Comparison of ENCODE assay signal across 10 mouse cellular contexts in the genomic region with DNA sequence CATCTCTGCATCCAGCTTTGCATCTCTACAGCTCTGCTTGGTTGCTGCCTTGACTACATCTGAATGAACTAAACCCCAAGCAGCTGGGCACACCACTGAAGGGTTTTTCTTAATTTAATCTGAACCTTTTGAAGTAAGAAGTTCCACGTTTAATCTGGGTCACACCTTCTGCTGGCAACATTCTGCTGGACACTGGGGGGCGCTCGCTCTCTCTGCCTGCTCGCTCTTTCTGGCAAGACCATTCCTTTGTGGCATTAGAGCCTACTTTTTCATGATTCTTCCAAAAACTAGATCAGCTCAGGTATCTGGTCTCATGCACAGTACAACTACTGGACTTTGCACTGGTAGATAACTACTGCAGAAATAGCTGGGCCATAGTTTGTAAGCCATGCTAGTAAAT. TPM values are rescaled to one million over a fixed set of nuclear protein-coding genes. Genes with fewer than 3 reads are reported as not detected.
DNase-seq lines count a peak whose midpoint lies in the region; TF ChIP-seq lines count a peak whose summit lies in the region.
"Had no signal": no experiment of that assay in that cellular context is flagged by ENCODE, and none has a peak within 500 bp of the region (broad histone marks: within the 10 kb centered on the region; RNA-seq: fewer than 3 reads in every experiment).

No protein-coding gene starts in this region.

- no peak for TF ChIP-seq POLR2A in lung, adult 2 months (IDR thresholded peaks at IDR 0.05; ENCODE audit: borderline replicate concordance, extremely low read depth, low read depth, low read length)

- 28% methylated on average over 4 of the region's 4 CpGs for WGBS in lung, adult 2 months

- H3K4me3 ChIP-seq in lung, adult 2 months (replicated peaks; ENCODE audit: extremely low read depth, low read depth, low read length) = no peak overlapping the region
- H3K4me3 ChIP-seq: liver, embryonic 13.5 days had no signal

- no peak for TF ChIP-seq CTCF in lung, adult 2 months (IDR thresholded peaks at IDR 0.05; ENCODE audit: insufficient read depth, low read length)

- no peaks in the 10 kb centered on the region for H3K4me1 ChIP-seq in lung, adult 2 months (ENCODE audit: control insufficient read depth, insufficient read depth, low read length)
- H3K4me1 ChIP-seq: liver, embryonic 13.5 days had no signal

- peak; percentile 29 to 39 for DNase-seq in adrenal gland, adult 18-20 months (ENCODE audit: low spot score in 2 of 2)
- DNase-seq in adrenal gland, postnatal 4 days (ENCODE audit: low spot score in 2 of 2) = no peak
- peak; percentile 9 for DNase-seq in lung, adult 2 months
- DNase-seq in lung, adult 18-20 months = no peak
- DNase-seq in adrenal gland, postnatal 25 days = peak; percentile 51
- peak; percentile 38 to 59 for DNase-seq in frontal cortex, postnatal 36 days (ENCODE audit: low spot score in 2 of 2)
- peak; percentile 61 for DNase-seq in retina, embryonic 14.5 days (ENCODE audit: low spot score)
- no peak for DNase-seq in ovary, postnatal 14 days (ENCODE audit: low spot score)
- DNase-seq: liver, embryonic 13.5 days had no signal

RNA-seq across cellular contexts. Expression of gene Lonrf2, which starts 25.7 kb away (rescaled TPM):
- 1 to 10 TPM; 6.0 to 6.8 TPM for total RNA-seq in adrenal gland, adult 18-20 months (2021)
- 10 to 100 TPM in 1 of 2 experiments, 1 to 10 TPM in 1; 8.7 to 10.6 TPM for total RNA-seq in adrenal gland, postnatal 4 days (2021)
- 0.20 and 0.21 TPM in 2 replicates for polyA plus RNA-seq in lung, adult 2 months (2012; rRNA removed)
- total RNA-seq in adrenal gland, postnatal 25 days (2021) = 5.7 and 7.8 TPM in 2 replicates
- polyA plus RNA-seq: C2C12 had no signal

RNA-seq across cellular contexts. Expression of gene Chst10, which starts 35.7 kb away (rescaled TPM):
- 1 to 10 TPM; 1.4 to 1.9 TPM for total RNA-seq in adrenal gland, adult 18-20 months (2021)
- total RNA-seq in adrenal gland, postnatal 4 days (2021) = 1 to 10 TPM; 3.8 to 5.3 TPM
- 0.23 and 0.32 TPM in 2 replicates for polyA plus RNA-seq in lung, adult 2 months (2012; rRNA removed)
- total RNA-seq in adrenal gland, postnatal 25 days (2021) = 1.5 and 1.9 TPM in 2 replicates

Comparison
In these comparisons a context has a peak if more than half of its experiments do, and no peak if none do; other contexts are left out.
1. DNase-seq: peak in adrenal gland, adult 18-20 months (2 of 2), lung, adult 2 months (single experiment), adrenal gland, postnatal 25 days (single experiment), frontal cortex, postnatal 36 days (2 of 2) and retina, embryonic 14.5 days (single experiment); none in adrenal gland, postnatal 4 days (0 of 2), lung, adult 18-20 months (0 of 2) and ovary, postnatal 14 days (single experiment).